Mouse (Mus musculus) kidney, adult 2 months (tissue): Measurements from ENCODE around the gene Emid1. TPM values are rescaled to one million over a fixed set of nuclear protein-coding genes. Genes with fewer than 3 reads are reported as not detected.

Experiments used
- DNase-seq: peaks from one replicate; pipeline ENCODE4 v3.0.0; 2021
- H3K27ac ChIP-seq: fragments of 200-500 bp; 2 replicates; pipeline ENCODE4 v1.5.1; 2012; ENCODE audit warnings: low read depth, low read length, control low read depth, inconsistent platforms; ENCODE audit not compliant: insufficient read depth
- H3K27me3 ChIP-seq: fragments of 200-500 bp; replicated peaks from 2 replicates; pipeline ENCODE4 v1.6.1; 2012; ENCODE audit warnings: mild to moderate bottlenecking, moderate library complexity, low read length, inconsistent platforms; ENCODE audit not compliant: control insufficient read depth, insufficient read depth
- H3K36me3 ChIP-seq: fragments of 200-500 bp; 2 replicates; pipeline ENCODE4 v1.6.1; 2012; ENCODE audit warnings: mild to moderate bottlenecking, moderate library complexity, low read length, inconsistent platforms; ENCODE audit not compliant: control insufficient read depth, insufficient read depth
- H3K4me1 ChIP-seq: fragments of 200-500 bp; 2 replicates; pipeline ENCODE4 v1.6.1; 2011; ENCODE audit warnings: low read length; ENCODE audit not compliant: control insufficient read depth, insufficient read depth
- H3K4me3 ChIP-seq: fragments of 200-500 bp; 2 replicates; pipeline ENCODE4 v1.5.1; 2011; ENCODE audit warnings: mild to moderate bottlenecking, low read depth, low read length, control low read depth; ENCODE audit not compliant: insufficient read depth
- CTCF ChIP-seq: fragments of 200-500 bp; conservative IDR thresholded peaks from 2 replicates; pipeline ENCODE4 v1.5.1; 2011; ENCODE audit warnings: low read depth, mild to moderate bottlenecking, control low read depth, low read length, moderate library complexity, mixed read lengths; ENCODE audit not compliant: insufficient read depth, insufficient read length
- POLR2A ChIP-seq: fragments of 200-500 bp; IDR thresholded peaks from one replicate; pipeline ENCODE4 v1.6.1; 2011; ENCODE audit warnings: low read depth, low read length, control low read depth
- WGBS: fragments of 180-500 bp; shearing (Covaris S2); methylation state at CpG from one replicate; pipeline ENCODE4 v1.1.7; 2018; 5-methylcytosine and 5-hydroxymethylcytosine counted together
- polyA plus RNA-seq: library from polyadenylated mRNA; depleted of rRNA; stranded (reverse); fragments of >200 nt; gene quantifications from 2 replicates; pipeline ENCODE4 v1.2.3, GENCODE M21; 2012

The Emid1 gene
- polyA plus RNA-seq, 1 experiment: 21.9 TPM

DNA sequence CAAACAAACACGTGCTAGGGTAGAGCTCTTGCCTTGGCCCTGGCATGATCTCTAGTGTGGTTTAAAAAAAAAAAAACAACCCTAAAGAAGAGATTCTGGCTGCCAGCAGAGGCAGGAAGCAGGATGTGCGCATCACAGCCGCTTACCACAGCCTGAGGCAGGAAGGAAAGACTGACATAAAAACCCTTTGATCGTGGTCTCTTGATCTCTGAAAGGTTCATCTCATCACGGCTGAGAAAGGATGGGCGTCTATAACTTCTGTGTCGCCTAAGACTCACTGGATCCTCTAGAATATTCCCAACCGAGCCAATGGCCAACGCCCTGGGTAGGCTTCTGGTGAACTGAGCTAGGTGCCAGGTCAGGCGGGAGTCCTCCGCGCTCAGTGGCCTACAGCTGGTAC lies 25.1 kb upstream of the Emid1 start:
- WGBS: 68% methylated on average over 12 of the region's 12 CpGs
- peak overlapping the region; percentile 35 for H3K27ac ChIP-seq
- H3K4me3 ChIP-seq: no peak overlapping the region
- TF ChIP-seq CTCF (no peak), POLR2A (no peak)
- H3K27me3 ChIP-seq: no peaks in the 10 kb centered on the region
- no peaks in the 10 kb centered on the region for H3K4me1 ChIP-seq
- peak; percentile 64 for DNase-seq
- H3K36me3 ChIP-seq: no peaks in the 10 kb centered on the region

DNA sequence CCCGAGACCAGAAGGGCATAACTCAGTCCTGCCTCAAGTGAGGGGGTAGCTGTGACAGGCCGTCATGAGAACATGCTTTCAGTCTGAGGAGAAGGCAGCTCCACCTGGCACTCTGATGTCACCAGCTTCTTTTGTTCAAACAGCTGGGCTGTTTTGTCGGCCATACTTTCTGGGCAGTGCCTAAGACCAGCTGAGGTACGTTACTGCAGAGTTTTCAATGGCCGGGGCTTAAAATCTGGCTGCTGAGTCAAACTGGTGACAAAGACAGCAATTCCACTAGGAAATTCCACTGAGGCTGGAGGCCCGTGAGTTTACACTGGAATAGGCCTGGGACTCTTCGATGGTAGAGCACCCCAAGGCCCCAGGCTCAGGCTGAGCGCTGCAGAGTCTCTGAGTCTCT lies 24.6 kb upstream of the Emid1 start:
- Histone ChIP-seq H3K27ac (0 out of 2 replicates have a peak overlapping the region, but pooled peaks have one; percentile 2), H3K4me1 (no peaks in the 10 kb centered on the region), H3K27me3 (no peaks in the 10 kb centered on the region), H3K4me3 (no peak overlapping the region), H3K36me3 (no peaks in the 10 kb centered on the region)
- 88% methylated on average over 8 of the region's 8 CpGs for WGBS
- no peak for TF ChIP-seq POLR2A
- TF ChIP-seq CTCF: no peak
- no peak for DNase-seq

DNA sequence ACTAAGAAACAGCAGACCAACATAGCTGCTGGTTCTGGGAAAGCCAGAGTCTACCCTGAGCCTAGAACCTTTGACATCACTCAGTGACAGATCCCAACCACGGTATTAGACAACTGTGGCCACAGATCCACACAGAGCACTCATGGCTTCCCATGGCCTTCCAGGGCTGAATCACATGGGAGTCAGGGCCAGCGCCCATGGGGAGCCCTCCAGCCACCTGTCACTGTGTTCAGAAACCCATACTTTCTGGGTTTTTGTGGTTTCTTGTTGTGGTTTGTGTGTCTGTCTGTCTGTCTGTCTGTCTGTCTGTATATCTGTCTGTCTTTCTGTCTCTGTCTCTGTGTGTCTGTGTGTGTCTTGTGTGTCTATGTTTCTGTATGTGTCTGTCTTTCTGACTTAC lies 23.8 kb upstream of the Emid1 start:
- Histone ChIP-seq H3K27me3 (no peaks in the 10 kb centered on the region), H3K4me3 (no peak overlapping the region), H3K36me3 (no peaks in the 10 kb centered on the region), H3K4me1 (no peaks in the 10 kb centered on the region), H3K27ac (no peak overlapping the region)
- no peak for DNase-seq
- 83% methylated on average over 2 of the region's 2 CpGs for WGBS
- TF ChIP-seq CTCF: no peak

DNA sequence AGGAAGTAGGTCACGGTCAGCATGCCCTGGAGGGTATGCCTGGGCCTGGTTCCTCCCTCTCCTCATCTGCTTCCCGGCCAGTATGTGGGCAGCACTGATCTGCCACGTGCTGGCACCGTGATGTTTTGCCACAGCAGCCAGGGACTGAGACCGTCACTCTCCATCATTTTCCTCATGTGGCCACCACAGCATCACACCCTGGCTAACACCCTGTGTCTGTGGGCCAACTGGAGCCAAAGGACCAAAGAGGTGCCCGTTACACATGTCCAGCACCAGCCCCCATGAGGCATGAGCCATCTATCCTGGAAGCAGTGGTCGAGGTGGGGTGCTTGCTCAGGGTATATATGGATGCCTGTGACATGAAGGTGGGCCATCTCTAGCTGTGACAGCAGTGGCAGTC lies 23.1 kb upstream of the Emid1 start:
- H3K27me3 ChIP-seq: no peaks in the 10 kb centered on the region
- 89% methylated on average over 7 of the region's 7 CpGs for WGBS
- TF ChIP-seq POLR2A (no peak), CTCF (no peak)
- H3K4me1 ChIP-seq: no peaks in the 10 kb centered on the region
- no peak overlapping the region for H3K27ac ChIP-seq
- no peaks in the 10 kb centered on the region for H3K36me3 ChIP-seq
- DNase-seq: no peak
- no peak overlapping the region for H3K4me3 ChIP-seq

DNA sequence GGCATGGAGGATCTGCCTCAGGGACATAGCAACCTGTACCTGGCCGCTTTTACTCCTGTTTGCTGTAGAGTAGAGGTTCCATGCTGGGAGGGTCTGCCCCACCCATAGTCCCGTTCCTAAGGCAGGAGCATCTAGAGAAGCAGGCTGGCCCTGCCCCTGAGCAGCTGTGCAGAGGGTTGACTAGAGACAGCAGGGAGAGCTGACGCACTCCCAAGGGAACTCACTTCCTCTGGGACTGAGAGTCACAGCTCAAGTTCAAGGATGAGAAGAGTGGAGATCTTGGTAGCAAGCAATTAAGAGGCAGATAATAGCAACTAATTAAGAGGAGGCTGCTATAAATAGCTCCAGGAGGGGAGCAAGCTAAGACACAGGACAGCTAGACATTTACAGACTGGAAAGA lies 20.8 kb upstream of the Emid1 start:
- no peaks in the 10 kb centered on the region for H3K4me1 ChIP-seq
- no peak overlapping the region for H3K27ac ChIP-seq
- peak; percentile 28 for DNase-seq
- H3K36me3 ChIP-seq: no peaks in the 10 kb centered on the region
- TF ChIP-seq CTCF (no peak), POLR2A (no peak)
- WGBS: 53% methylated on average over 3 of the region's 3 CpGs
- no peak overlapping the region for H3K4me3 ChIP-seq
- no peaks in the 10 kb centered on the region for H3K27me3 ChIP-seq

DNA sequence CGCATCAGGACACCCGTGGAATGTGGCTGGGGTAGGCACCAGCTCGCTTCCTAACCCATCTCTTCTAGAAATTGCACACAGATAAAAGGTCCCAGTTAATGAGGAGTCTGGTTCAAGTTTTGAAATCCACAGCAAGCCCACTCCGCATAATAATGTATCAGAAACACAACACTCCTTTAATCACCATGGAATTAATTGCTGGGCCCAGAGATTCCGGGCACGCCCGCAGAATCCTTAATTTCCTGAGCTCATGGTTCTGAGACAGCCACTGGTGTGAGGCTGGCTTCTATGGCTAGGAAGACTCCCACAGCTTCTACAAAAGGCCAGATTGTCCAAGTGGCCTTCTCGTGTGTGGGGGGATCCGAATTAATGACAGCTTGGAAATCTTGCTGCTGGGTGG lies 15.3 kb upstream of the Emid1 start:
- Histone ChIP-seq H3K27me3 (no peaks in the 10 kb centered on the region), H3K4me1 (no peaks in the 10 kb centered on the region), H3K4me3 (no peak overlapping the region), H3K36me3 (no peaks in the 10 kb centered on the region), H3K27ac (no peak overlapping the region)
- WGBS: 73% methylated on average over 9 of the region's 9 CpGs
- DNase-seq: no peak
- TF ChIP-seq CTCF (no peak), POLR2A (no peak)

DNA sequence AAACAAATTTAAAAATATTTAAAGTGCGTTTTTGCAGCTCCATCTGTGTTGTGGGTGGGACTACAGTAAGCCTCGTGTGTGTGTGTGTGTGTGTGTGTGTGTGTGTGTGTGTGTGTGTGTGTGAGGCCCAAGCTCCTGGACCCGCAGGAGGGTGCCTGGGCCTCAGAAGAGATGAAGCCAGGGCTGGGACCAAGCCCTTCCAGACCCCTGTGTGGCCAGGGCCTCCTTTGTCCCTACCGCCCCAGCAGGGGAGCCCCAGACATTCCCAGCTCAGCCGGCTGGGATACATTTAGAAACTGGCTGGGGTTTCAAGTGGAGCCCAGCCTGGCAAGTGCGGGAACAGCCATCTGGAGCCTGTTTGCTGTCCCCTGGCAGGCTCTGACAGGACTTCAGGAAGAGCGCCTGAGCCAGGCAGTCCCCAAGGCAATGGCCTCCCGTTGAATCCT lies 13.4 kb upstream of the Emid1 start:
- Histone ChIP-seq H3K4me1 (no peaks in the 10 kb centered on the region), H3K27me3 (no peaks in the 10 kb centered on the region), H3K27ac (no peak overlapping the region), H3K4me3 (no peak overlapping the region), H3K36me3 (no peaks in the 10 kb centered on the region)
- no peak for TF ChIP-seq POLR2A
- TF ChIP-seq CTCF: no peak
- WGBS: 62% methylated on average over 8 of the region's 8 CpGs
- DNase-seq: no peak

DNA sequence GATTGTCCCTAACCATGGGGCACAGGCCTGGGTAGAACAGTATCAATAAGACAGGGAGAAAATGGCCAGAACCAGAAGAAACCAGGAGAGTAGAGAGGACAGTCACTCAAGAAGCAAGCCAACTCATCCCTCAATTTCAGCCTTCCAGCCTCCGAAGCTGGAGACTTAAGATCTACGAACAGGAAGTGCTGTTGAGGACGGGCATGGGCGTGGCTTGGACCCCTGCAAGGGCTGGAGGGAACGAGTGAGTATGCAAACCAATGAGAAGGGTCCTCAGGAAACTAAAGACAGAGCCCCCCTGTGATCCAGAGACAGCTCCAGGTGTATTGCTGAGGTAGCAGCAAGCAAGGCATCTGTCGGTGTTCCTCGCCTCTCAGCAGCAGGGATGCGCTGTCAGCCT lies 12.3 kb upstream of the Emid1 start:
- TF ChIP-seq CTCF: no peak
- TF ChIP-seq POLR2A: no peak
- 60% methylated on average over 8 of the region's 8 CpGs for WGBS
- no peaks in the 10 kb centered on the region for H3K36me3 ChIP-seq
- no peaks in the 10 kb centered on the region for H3K4me1 ChIP-seq
- H3K27me3 ChIP-seq: no peaks in the 10 kb centered on the region
- no peak overlapping the region for H3K27ac ChIP-seq
- DNase-seq: no peak
- H3K4me3 ChIP-seq: no peak overlapping the region
